Mouse (Mus musculus): Measurements from ENCODE around the gene Ube2q2.

DNA sequence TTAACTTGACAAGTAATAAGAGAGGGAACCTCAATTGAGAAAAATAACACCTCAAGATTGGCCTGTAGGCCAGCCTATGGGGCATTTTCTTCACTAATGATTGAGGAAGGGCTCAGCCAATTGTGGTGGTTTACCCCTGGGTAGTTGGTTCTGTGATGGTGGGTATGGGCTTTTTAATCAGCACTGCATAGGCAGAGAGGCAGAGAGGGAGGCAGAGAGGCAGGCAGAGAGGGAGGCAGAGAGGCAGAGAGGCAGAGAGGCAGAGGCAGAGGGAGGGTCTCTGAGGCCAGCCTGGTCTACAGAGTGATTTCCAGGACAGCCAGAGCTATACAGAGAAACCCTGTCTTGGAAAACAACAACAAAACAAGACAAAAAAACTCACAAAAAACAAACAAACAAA lies 2.4 kb downstream of the Ube2q2 start:
- TF ChIP-seq MAX (IDR thresholded peaks at IDR 0.05; ENCODE audit: low read length) (no peak), UBTF (IDR thresholded peaks at IDR 0.05; ENCODE audit: low read depth, low read length) (no peak), JUN (IDR thresholded peaks at IDR 0.05; ENCODE audit: insufficient read depth, low read depth, low read length) (no peak), CTCF (conservative IDR thresholded peaks at IDR 0.05 in 1 of 2, IDR thresholded peaks at IDR 0.05 in 1 of 2; ENCODE audit: low read depth in 2 of 2, low read length in 2 of 2) (no peak), POLR2AphosphoS2 (IDR thresholded peaks at IDR 0.05; ENCODE audit: low read depth, low read length) (no peak)
